Mouse (Mus musculus) limb, embryonic 11.5 days (tissue): ENCODE data around the gene Lyz1. TPM values are rescaled to one million over a fixed set of nuclear protein-coding genes. Genes with fewer than 3 reads are reported as not detected.

ENCODE experiments used
- ATAC-seq: fragments of 200-750 bp; cut with Nextera tagmentation; 2 replicates; pipeline ENCODE4 v1.8.0; 2017; ENCODE audit warnings: low read depth; ENCODE audit not compliant: insufficient number of reproducible peaks, low FRiP score, low TSS enrichment
- DNase-seq: peaks from one replicate; pipeline ENCODE4 v3.0.0-alpha.2; 2015; ENCODE audit warnings: low spot score
- H3K27ac ChIP-seq: fragments of 300-500 bp; sonication (generic); replicated peaks from 2 replicates; pipeline ENCODE4 v1.5.1; 2014; ENCODE audit warnings: low read depth, mild to moderate bottlenecking, low read length
- H3K27me3 ChIP-seq: fragments of 300-500 bp; sonication (generic); 2 replicates; pipeline ENCODE4 v1.6.1; 2014; ENCODE audit warnings: mild to moderate bottlenecking, low read length, mixed read lengths; ENCODE audit not compliant: control insufficient read depth, insufficient read depth
- H3K36me3 ChIP-seq: fragments of 300-500 bp; sonication (generic); 2 replicates; pipeline ENCODE4 v1.6.1; 2014; ENCODE audit warnings: mild to moderate bottlenecking, low read length, moderate library complexity, mixed read lengths; ENCODE audit not compliant: control insufficient read depth, insufficient read depth
- H3K4me1 ChIP-seq: fragments of 300-500 bp; sonication (generic); 2 replicates; pipeline ENCODE4 v1.6.1; 2014; ENCODE audit warnings: low read length, mixed read lengths; ENCODE audit not compliant: control insufficient read depth, insufficient read depth
- H3K4me2 ChIP-seq: fragments of 300-500 bp; sonication (generic); 2 replicates; pipeline ENCODE4 v1.6.1; 2014; ENCODE audit warnings: low read depth, mild to moderate bottlenecking, moderate library complexity; ENCODE audit not compliant: severe bottlenecking
- H3K4me3 ChIP-seq: fragments of 300-500 bp; sonication (generic); 2 replicates; pipeline ENCODE4 v1.5.1; 2014; ENCODE audit warnings: low read depth, low read length
- H3K9ac ChIP-seq: fragments of 300-500 bp; sonication (generic); 2 replicates; pipeline ENCODE4 v1.6.1; 2014; ENCODE audit warnings: mild to moderate bottlenecking, low read length
- H3K9me3 ChIP-seq: fragments of 300-500 bp; sonication (generic); 2 replicates; pipeline ENCODE4 v1.6.1; 2016; ENCODE audit warnings: low read length; ENCODE audit not compliant: control insufficient read depth
- WGBS: fragments of 180-500 bp; shearing (Covaris S2); extraction: QIAGEN DNeasy Blood & Tissue Kit; methylation state at CpG from one replicate; pipeline ENCODE4 v1.1.7; 2014; 5-methylcytosine and 5-hydroxymethylcytosine counted together
- polyA plus RNA-seq: library from polyadenylated mRNA; unstranded; fragments of >200 nt; fragmentation: Nextera tagmentation; extraction: Ambion mirVana; gene quantifications from 2 replicates; pipeline ENCODE4 v1.2.1, GENCODE M21; 2014

Gene Lyz1
- polyA plus RNA-seq, result not detected in 2 replicates

- no peak within 1 kb of the TSS for H3K27ac ChIP-seq
- no peaks in the 10 kb centered on the region for H3K27me3 ChIP-seq
- no peaks in the 10 kb centered on the region for H3K36me3 ChIP-seq
- DNase-seq (no peak), ATAC-seq (no peak)
- H3K4me2 ChIP-seq, result no peak within 1 kb of the TSS
- H3K9me3 ChIP-seq, result no peaks in the 10 kb centered on the region
- H3K4me3 ChIP-seq, result no peak within 1 kb of the TSS
- 81% methylated on average over 5 of the region's 5 CpGs for WGBS
- H3K4me1 ChIP-seq, result no peaks in the 10 kb centered on the region
- no peak within 1 kb of the TSS for H3K9ac ChIP-seq
These were observed at the start of gene Lyz1 for GRCm38 (mm10) chr10:117292671-117293070. Gene Lyz1 (minus strand): TSS chr10:117292868.

DNA sequence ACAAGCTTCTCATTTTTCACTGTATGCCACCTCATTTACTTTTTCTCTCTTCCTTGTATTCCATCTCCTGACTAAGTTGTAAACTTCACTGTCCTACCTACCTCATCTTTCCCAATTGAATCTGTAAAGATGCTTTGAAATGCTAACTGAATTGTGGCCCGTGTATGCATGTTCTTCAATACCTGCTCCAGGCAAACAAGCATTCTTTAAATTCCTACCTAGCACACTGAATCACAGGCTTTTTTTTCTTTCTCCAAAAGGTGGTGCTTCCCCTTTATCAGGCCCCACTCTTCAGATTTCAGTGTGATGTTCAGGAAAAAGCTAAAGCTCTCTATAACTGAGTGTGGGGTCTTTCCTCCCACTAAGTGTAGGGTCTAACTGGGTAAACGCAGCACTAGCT, 49.7 kb upstream of the Lyz1 start:
- DNase-seq, result no peak
- Histone ChIP-seq H3K4me2 (no peak overlapping the region), H3K4me1 (no peaks in the 10 kb centered on the region), H3K36me3 (peaks cover 2% of the 10 kb centered on the region; the same call in 1 of the 2 replicates), H3K27me3 (no peaks in the 10 kb centered on the region), H3K4me3 (no peak overlapping the region), H3K27ac (no peak overlapping the region), H3K9me3 (no peaks in the 10 kb centered on the region), H3K9ac (no peak overlapping the region)
- 72% methylated on average over 2 of the region's 2 CpGs for WGBS
- ATAC-seq, result no peak

GRCm38 (mm10) chr10:117341029-117341428, 48.4 kb upstream of the Lyz1 start:
- WGBS, result 93% methylated on average over 4 of the region's 4 CpGs
- no peak overlapping the region for H3K4me3 ChIP-seq
- no peak overlapping the region for H3K9ac ChIP-seq
- H3K4me2 ChIP-seq, result no peak overlapping the region
- H3K36me3 ChIP-seq, result peaks cover 2% of the 10 kb centered on the region; the same call in 1 of the 2 replicates
- H3K4me1 ChIP-seq, result no peaks in the 10 kb centered on the region
- ATAC-seq (no peak), DNase-seq (no peak)
- no peak overlapping the region for H3K27ac ChIP-seq
- H3K9me3 ChIP-seq, result no peaks in the 10 kb centered on the region
- no peaks in the 10 kb centered on the region for H3K27me3 ChIP-seq

- ATAC-seq, result no peak
- Histone ChIP-seq H3K9ac (no peak overlapping the region), H3K4me3 (no peak overlapping the region), H3K4me1 (no peaks in the 10 kb centered on the region), H3K4me2 (no peak overlapping the region), H3K27me3 (no peaks in the 10 kb centered on the region), H3K9me3 (no peaks in the 10 kb centered on the region), H3K36me3 (peaks cover 1% of the 10 kb centered on the region; the same call in 1 of the 2 replicates), H3K27ac (no peak overlapping the region)
- DNase-seq, result no peak
- 85% methylated on average over 7 of the region's 7 CpGs for WGBS
These were observed 46.6 kb upstream of the Lyz1 start for GRCm38 (mm10) chr10:117339241-117339640.

DNA sequence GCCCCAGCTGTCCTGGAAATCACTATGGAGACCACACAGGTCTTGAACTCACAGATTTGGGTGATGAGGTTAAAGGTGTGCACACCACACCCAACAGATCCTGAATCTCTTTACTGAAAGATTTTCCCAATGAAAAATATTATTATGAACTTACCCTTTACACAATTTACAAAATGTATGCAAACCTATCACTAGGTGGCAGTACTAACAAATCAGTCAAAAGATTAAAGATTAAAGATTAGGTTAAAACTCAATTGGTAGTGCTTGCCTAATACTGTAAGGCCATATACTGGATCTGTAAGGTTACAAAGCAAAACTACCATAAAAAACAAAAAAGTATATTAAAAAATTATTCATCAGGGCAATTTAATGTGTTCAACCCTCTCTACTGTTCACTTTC, 45.3 kb upstream of the Lyz1 start:
- Histone ChIP-seq H3K4me3 (no peak overlapping the region), H3K9me3 (no peaks in the 10 kb centered on the region), H3K27ac (no peak overlapping the region), H3K4me1 (no peaks in the 10 kb centered on the region), H3K4me2 (no peak overlapping the region), H3K27me3 (no peaks in the 10 kb centered on the region), H3K9ac (no peak overlapping the region), H3K36me3 (no peaks in the 10 kb centered on the region)
- ATAC-seq, result no peak
- DNase-seq, result no peak

DNA sequence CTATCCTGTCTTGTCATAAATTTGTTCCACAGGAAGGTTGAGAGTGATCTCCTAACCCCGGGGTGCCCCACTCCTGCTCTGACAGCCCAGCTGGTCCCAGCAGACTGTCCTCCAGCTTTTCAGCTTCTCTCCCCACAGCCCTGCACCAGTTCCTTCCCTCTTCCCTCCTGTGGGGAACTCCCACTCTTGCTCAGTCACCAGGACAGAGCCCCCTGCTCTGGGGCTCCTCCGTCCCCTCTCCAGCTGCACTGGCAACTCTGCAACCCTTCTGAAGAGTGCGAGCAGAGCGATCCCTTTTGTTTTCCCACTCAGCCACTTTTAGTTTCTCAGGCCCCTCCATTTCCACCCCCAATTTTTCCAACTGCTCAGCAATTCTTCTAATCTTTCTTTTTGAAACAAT, 43.0 kb upstream of the Lyz1 start:
- Histone ChIP-seq H3K27ac (0 out of 2 replicates have a peak overlapping the region, but pooled peaks have one; percentile 5), H3K27me3 (no peaks in the 10 kb centered on the region), H3K9me3 (no peaks in the 10 kb centered on the region), H3K4me1 (no peaks in the 10 kb centered on the region), H3K4me2 (no peak overlapping the region), H3K36me3 (no peaks in the 10 kb centered on the region), H3K9ac (no peak overlapping the region), H3K4me3 (no peak overlapping the region)
- DNase-seq (no peak), ATAC-seq (no peak)
- WGBS, result 54% methylated on average over 4 of the region's 4 CpGs

- ATAC-seq, result no peak
These were observed 37.9 kb upstream of the Lyz1 start for GRCm38 (mm10) chr10:117330521-117330920.

DNA sequence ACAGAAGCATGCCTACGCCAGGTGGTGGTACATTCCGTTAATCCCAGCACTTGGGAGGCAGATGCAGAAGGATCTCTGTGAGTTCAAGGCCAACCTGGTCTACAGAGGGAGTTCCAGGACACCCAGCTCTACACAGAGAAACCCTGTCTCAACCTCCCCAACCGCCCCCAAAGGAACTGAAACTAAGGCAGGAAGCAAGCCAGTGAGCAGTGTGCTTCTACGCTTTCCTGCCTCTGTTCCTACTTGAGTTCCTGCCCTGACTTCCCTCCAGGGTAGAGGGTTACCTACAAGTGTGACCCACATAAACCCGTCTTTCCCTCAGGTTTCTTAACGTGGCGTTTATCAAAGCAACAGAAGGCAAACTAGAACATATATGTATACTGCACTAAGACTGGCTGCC, 31.1 kb upstream of the Lyz1 start:
- no peak for ATAC-seq
- Histone ChIP-seq H3K4me3 (no peak overlapping the region), H3K4me1 (no peaks in the 10 kb centered on the region), H3K9me3 (no peaks in the 10 kb centered on the region), H3K27me3 (no peaks in the 10 kb centered on the region), H3K9ac (no peak overlapping the region), H3K27ac (no peak overlapping the region), H3K4me2 (no peak overlapping the region), H3K36me3 (no peaks in the 10 kb centered on the region)
- no peak for DNase-seq
- 87% methylated on average over 7 of the region's 7 CpGs for WGBS

More at GRCm38 (mm10) chr10:117330521-117330920, 37.9 kb upstream of the Lyz1 start:
- no peak overlapping the region for H3K4me3 ChIP-seq
- no peaks in the 10 kb centered on the region for H3K9me3 ChIP-seq
- WGBS, result 81% methylated on average over 5 of the region's 5 CpGs
- DNase-seq, result no peak
- H3K27me3 ChIP-seq, result no peaks in the 10 kb centered on the region
- H3K9ac ChIP-seq, result no peak overlapping the region
- no peaks in the 10 kb centered on the region for H3K4me1 ChIP-seq
- no peak overlapping the region for H3K27ac ChIP-seq
- no peaks in the 10 kb centered on the region for H3K36me3 ChIP-seq
- no peak overlapping the region for H3K4me2 ChIP-seq

- Histone ChIP-seq H3K27ac (no peak overlapping the region), H3K27me3 (no peaks in the 10 kb centered on the region), H3K9ac (no peak overlapping the region), H3K9me3 (no peaks in the 10 kb centered on the region), H3K4me1 (no peaks in the 10 kb centered on the region), H3K4me3 (no peak overlapping the region), H3K4me2 (no peak overlapping the region), H3K36me3 (no peaks in the 10 kb centered on the region)
- no peak for DNase-seq
- 96% methylated on average over 5 of the region's 5 CpGs for WGBS
- no peak for ATAC-seq
These were observed 30.0 kb upstream of the Lyz1 start for GRCm38 (mm10) chr10:117322630-117323029.
